Mouse (Mus musculus): ENCODE measurements around the gene Nlrc4. TPM values are rescaled to one million over a fixed set of nuclear protein-coding genes. Genes with fewer than 3 reads are reported as not detected.
A peak's percentile ranks its signal among the peaks of the same experiment; 100 is the strongest.

Nlrc4 gene
- total RNA-seq, 1 experiment = 2.4 TPM

- TF ChIP-seq CHD2 (IDR thresholded peaks at IDR 0.05; ENCODE audit: low read depth, low read length) (0 out of 2 replicates have a peak, but pooled peaks have one; percentile 40), ZNF384 (IDR thresholded peaks at IDR 0.05; ENCODE audit: low read depth, low read length) (no peak)
- Histone ChIP-seq H3K9me3 (ENCODE audit: control insufficient read depth, insufficient read depth, low read depth, low read length) (no peaks in the 10 kb centered on the region), H3K36me3 (ENCODE audit: control insufficient read depth, insufficient read depth, low read length, poor library complexity, severe bottlenecking) (no peaks in the 10 kb centered on the region), H3K4me1 (ENCODE audit: control insufficient read depth in 2 of 2, insufficient read depth in 2 of 2, low read length in 2 of 2, poor library complexity in 1 of 2) (peaks cover 0 to 5% of the 10 kb centered on the region in 2 experiments; a peak in 1 of 4 replicates), H3K27ac (ENCODE audit: insufficient read depth, low read depth, low read length, poor library complexity, severe bottlenecking) (peak within 1 kb of the TSS; percentile 64), H3K9ac (ENCODE audit: insufficient read depth, low read depth, low read length, poor library complexity, severe bottlenecking) (peak within 1 kb of the TSS; percentile 97), H3K4me3 (ENCODE audit: insufficient read depth in 1 of 2, low read depth in 1 of 2, low read length in 2 of 2, poor library complexity in 1 of 2, severe bottlenecking in 1 of 2) (peak within 1 kb of the TSS; percentile 95 to 99)
- DNase-seq (ENCODE audit: low read depth, low spot score) = peak; percentile 97
- in situ Hi-C loops (cut with MboI; ENCODE audit: low sequenced_read_pairs in 2 of 2, unreplicated experiment in 2 of 2) = no loop called here
Observed at GRCm38 (mm10) chr17:74395383-74396065, 63.4 kb downstream of the Nlrc4 start, which contains the start of gene Slc30a6. Gene Slc30a6, plus strand, starts transcription at chr17:74395608.

- no peaks in the 10 kb centered on the region for H3K36me3 ChIP-seq (ENCODE audit: control insufficient read depth, insufficient read depth, low read length, poor library complexity, severe bottlenecking)
- H3K9ac ChIP-seq (ENCODE audit: insufficient read depth, low read depth, low read length, poor library complexity, severe bottlenecking) = peak overlapping the region; percentile 58; the same call in 1 of the 2 replicates
- no peak overlapping the region for H3K27ac ChIP-seq (ENCODE audit: insufficient read depth, low read depth, low read length, poor library complexity, severe bottlenecking)
- peaks cover 0 to 5% of the 10 kb centered on the region in 2 experiments; a peak in 1 of 4 replicates for H3K4me1 ChIP-seq (ENCODE audit: control insufficient read depth in 2 of 2, insufficient read depth in 2 of 2, low read length in 2 of 2, poor library complexity in 1 of 2)
- peak overlapping the region in 1 of 2 experiments; percentile 99; a peak in 2 of 4 replicates for H3K4me3 ChIP-seq (ENCODE audit: insufficient read depth in 1 of 2, low read depth in 1 of 2, low read length in 2 of 2, poor library complexity in 1 of 2, severe bottlenecking in 1 of 2)
- no peak for DNase-seq (ENCODE audit: low read depth, low spot score)
- TF ChIP-seq HCFC1 (IDR thresholded peaks at IDR 0.05; ENCODE audit: borderline replicate concordance, insufficient read depth, low read length) (no peak), ZNF384 (IDR thresholded peaks at IDR 0.05; ENCODE audit: low read depth, low read length) (no peak)
- in situ Hi-C loops (cut with MboI; ENCODE audit: low sequenced_read_pairs in 2 of 2, unreplicated experiment in 2 of 2) = no loop called here
- no peaks in the 10 kb centered on the region for H3K9me3 ChIP-seq (ENCODE audit: control insufficient read depth, insufficient read depth, low read depth, low read length)
Observed at GRCm38 (mm10) chr17:74394855-74395254, 64.1 kb downstream of the Nlrc4 start.

- Histone ChIP-seq H3K4me1 (ENCODE audit: control insufficient read depth in 2 of 2, insufficient read depth in 2 of 2, low read length in 2 of 2, poor library complexity in 1 of 2) (peaks cover 0 to 5% of the 10 kb centered on the region in 2 experiments; a peak in 1 of 4 replicates), H3K36me3 (ENCODE audit: control insufficient read depth, insufficient read depth, low read length, poor library complexity, severe bottlenecking) (no peaks in the 10 kb centered on the region), H3K4me3 (ENCODE audit: insufficient read depth in 1 of 2, low read depth in 1 of 2, low read length in 2 of 2, poor library complexity in 1 of 2, severe bottlenecking in 1 of 2) (no peak overlapping the region), H3K9me3 (ENCODE audit: control insufficient read depth, insufficient read depth, low read depth, low read length) (no peaks in the 10 kb centered on the region), H3K9ac (ENCODE audit: insufficient read depth, low read depth, low read length, poor library complexity, severe bottlenecking) (no peak overlapping the region; the same call in 1 of the 2 replicates), H3K27ac (ENCODE audit: insufficient read depth, low read depth, low read length, poor library complexity, severe bottlenecking) (no peak overlapping the region)
- no peak for TF ChIP-seq MAFK (IDR thresholded peaks at IDR 0.05; ENCODE audit: insufficient read depth, low read depth, low read length)
- in situ Hi-C loops (cut with MboI; ENCODE audit: low sequenced_read_pairs in 2 of 2, unreplicated experiment in 2 of 2) = no loop called here
- DNase-seq (ENCODE audit: low read depth, low spot score) = no peak
Observed at GRCm38 (mm10) chr17:74394381-74394780, 64.6 kb downstream of the Nlrc4 start.

- Histone ChIP-seq H3K36me3 (ENCODE audit: control insufficient read depth, insufficient read depth, low read length, poor library complexity, severe bottlenecking) (peaks cover 2% of the 10 kb centered on the region), H3K27ac (ENCODE audit: insufficient read depth, low read depth, low read length, poor library complexity, severe bottlenecking) (no peak overlapping the region), H3K4me3 (ENCODE audit: insufficient read depth in 1 of 2, low read depth in 1 of 2, low read length in 2 of 2, poor library complexity in 1 of 2, severe bottlenecking in 1 of 2) (no peak overlapping the region), H3K9ac (ENCODE audit: insufficient read depth, low read depth, low read length, poor library complexity, severe bottlenecking) (no peak overlapping the region), H3K9me3 (ENCODE audit: control insufficient read depth, insufficient read depth, low read depth, low read length) (no peaks in the 10 kb centered on the region), H3K4me1 (ENCODE audit: control insufficient read depth in 2 of 2, insufficient read depth in 2 of 2, low read length in 2 of 2, poor library complexity in 1 of 2) (peaks cover 0 to 4% of the 10 kb centered on the region in 2 experiments; a peak in 1 of 4 replicates)
- in situ Hi-C loops (cut with MboI; ENCODE audit: low sequenced_read_pairs in 2 of 2, unreplicated experiment in 2 of 2) = no loop called here
- DNase-seq (ENCODE audit: low read depth, low spot score) = no peak
- TF ChIP-seq ZNF384 (IDR thresholded peaks at IDR 0.05; ENCODE audit: low read depth, low read length) = no peak
- TF ChIP-seq MAFK (IDR thresholded peaks at IDR 0.05; ENCODE audit: insufficient read depth, low read depth, low read length) = no peak
- no peak for TF ChIP-seq HCFC1 (IDR thresholded peaks at IDR 0.05; ENCODE audit: borderline replicate concordance, insufficient read depth, low read length)
- TF ChIP-seq CHD2 (IDR thresholded peaks at IDR 0.05; ENCODE audit: low read depth, low read length) = no peak
- TF ChIP-seq ZC3H11A (IDR thresholded peaks at IDR 0.05; ENCODE audit: borderline replicate concordance, low read depth, low read length) = no peak
Observed at GRCm38 (mm10) chr17:74389847-74390246, 69.1 kb downstream of the Nlrc4 start.

DNA sequence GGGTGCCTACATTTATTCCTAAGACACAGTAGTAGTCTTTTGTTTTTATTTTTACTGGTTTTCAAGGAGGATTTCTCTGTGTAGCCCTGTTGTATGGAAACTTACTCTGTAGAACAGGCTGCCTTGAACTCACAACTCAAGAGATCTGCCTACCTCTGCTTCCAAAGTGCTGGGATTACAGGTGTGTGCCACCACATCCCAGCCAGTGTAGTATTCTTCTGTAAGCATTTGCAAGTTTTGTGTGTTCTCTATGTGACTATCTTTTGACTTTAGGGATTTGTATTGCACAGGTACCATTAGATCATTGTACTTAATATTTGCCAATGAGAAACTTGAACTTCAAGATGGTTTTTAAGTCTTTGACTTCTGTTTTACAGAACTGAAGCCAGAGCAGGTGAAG is 72.3 kb downstream of the Nlrc4 start:
- no peak for TF ChIP-seq MAFK (IDR thresholded peaks at IDR 0.05; ENCODE audit: insufficient read depth, low read depth, low read length)
- in situ Hi-C loops (cut with MboI; ENCODE audit: low sequenced_read_pairs in 2 of 2, unreplicated experiment in 2 of 2) = no loop called here
- Histone ChIP-seq H3K9me3 (ENCODE audit: control insufficient read depth, insufficient read depth, low read depth, low read length) (no peaks in the 10 kb centered on the region), H3K4me1 (ENCODE audit: control insufficient read depth in 2 of 2, insufficient read depth in 2 of 2, low read length in 2 of 2, poor library complexity in 1 of 2) (no peaks in the 10 kb centered on the region), H3K4me3 (ENCODE audit: insufficient read depth in 1 of 2, low read depth in 1 of 2, low read length in 2 of 2, poor library complexity in 1 of 2, severe bottlenecking in 1 of 2) (no peak overlapping the region), H3K9ac (ENCODE audit: insufficient read depth, low read depth, low read length, poor library complexity, severe bottlenecking) (no peak overlapping the region), H3K27ac (ENCODE audit: insufficient read depth, low read depth, low read length, poor library complexity, severe bottlenecking) (no peak overlapping the region), H3K36me3 (ENCODE audit: control insufficient read depth, insufficient read depth, low read length, poor library complexity, severe bottlenecking) (peaks cover 6% of the 10 kb centered on the region)
- DNase-seq (ENCODE audit: low read depth, low spot score) = no peak

Data from ES-E14 (cell line).